Mouse (Mus musculus) stomach, embryonic 16.5 days (tissue): ENCODE results near the gene Maml3. TPM values are rescaled to one million over a fixed set of nuclear protein-coding genes. Genes with fewer than 3 reads are reported as not detected.
A peak's percentile ranks its signal among the peaks of the same experiment; 100 is the strongest.

Experiments
- ATAC-seq: fragments of 200-750 bp; cut with Nextera tagmentation; 2 replicates; pipeline ENCODE4 v1.8.0; 2017; ENCODE audit warnings: moderate number of reproducible peaks, moderate TSS enrichment; ENCODE audit not compliant: insufficient read depth, low FRiP score
- H3K27ac ChIP-seq: fragments of 300-500 bp; sonication (generic); 2 replicates; pipeline ENCODE4 v1.5.1; 2014; ENCODE audit warnings: low read length
- H3K27me3 ChIP-seq: fragments of 300-500 bp; sonication (generic); 2 replicates; pipeline ENCODE4 v1.6.1; 2014; ENCODE audit warnings: low read length, control low read depth, mixed read lengths; ENCODE audit not compliant: control insufficient read depth, insufficient read depth
- H3K36me3 ChIP-seq: fragments of 300-500 bp; sonication (generic); 2 replicates; pipeline ENCODE4 v1.6.1; 2014; ENCODE audit warnings: low read length; ENCODE audit not compliant: control insufficient read depth, insufficient read depth
- H3K4me1 ChIP-seq: fragments of 300-500 bp; sonication (generic); 2 replicates; pipeline ENCODE4 v1.6.1; 2014; ENCODE audit warnings: low read length, control low read depth, mixed read lengths; ENCODE audit not compliant: control insufficient read depth, insufficient read depth
- H3K4me2 ChIP-seq: fragments of 300-500 bp; sonication (generic); 2 replicates; pipeline ENCODE4 v1.6.1; 2014; ENCODE audit warnings: low read depth, low read length, mixed read lengths
- H3K4me3 ChIP-seq: fragments of 300-500 bp; sonication (generic); replicated peaks from 2 replicates; pipeline ENCODE4 v1.5.1; 2014; ENCODE audit warnings: mild to moderate bottlenecking, low read length
- H3K9ac ChIP-seq: fragments of 300-500 bp; sonication (generic); 2 replicates; pipeline ENCODE4 v1.6.1; 2014; ENCODE audit warnings: low read length
- H3K9me3 ChIP-seq: fragments of 300-500 bp; sonication (generic); replicated peaks from 2 replicates; pipeline ENCODE4 v1.6.1; 2016; ENCODE audit warnings: low read length, control low read depth; ENCODE audit not compliant: control insufficient read depth
- WGBS: fragments of 180-500 bp; shearing (Covaris S2); extraction: QIAGEN DNeasy Blood & Tissue Kit; methylation state at CpG from one replicate; pipeline ENCODE4 v1.1.7; 2014; 5-methylcytosine and 5-hydroxymethylcytosine counted together
- polyA plus RNA-seq: library from polyadenylated mRNA; unstranded; fragments of >200 nt; fragmentation: Nextera tagmentation; extraction: Ambion mirVana; gene quantifications from 2 replicates; pipeline ENCODE4 v1.2.1, GENCODE M21; 2015

Gene Maml3
- polyA plus RNA-seq, 1 experiment from 2014 or later, result 5.0 TPM

- no peak overlapping the region for H3K4me3 ChIP-seq
- H3K27me3 ChIP-seq, result no peaks in the 10 kb centered on the region
- no peak overlapping the region for H3K27ac ChIP-seq
- no peak overlapping the region for H3K4me2 ChIP-seq
- no peak for ATAC-seq
- no peaks in the 10 kb centered on the region for H3K36me3 ChIP-seq
- no peaks in the 10 kb centered on the region for H3K9me3 ChIP-seq
- H3K4me1 ChIP-seq, result peaks cover 13% of the 10 kb centered on the region
- H3K9ac ChIP-seq, result no peak overlapping the region
- 44% methylated on average over 8 of the region's 8 CpGs for whole genome bisulfite sequencing
Measured at GRCm38 (mm10) chr3:51727968-51728367, 376.9 kb downstream of the Maml3 start.

GRCm38 (mm10) chr3:51727487-51727886, 377.4 kb downstream of the Maml3 start:
- H3K9ac ChIP-seq, result no peak overlapping the region
- no peaks in the 10 kb centered on the region for H3K27me3 ChIP-seq
- no peak overlapping the region for H3K4me2 ChIP-seq
- H3K36me3 ChIP-seq, result no peaks in the 10 kb centered on the region
- 56% methylated on average over 3 of the region's 3 CpGs for WGBS
- H3K27ac ChIP-seq, result peak overlapping the region; percentile 11; the same call in 1 of the 2 replicates
- no peak for ATAC-seq
- peaks cover 13% of the 10 kb centered on the region for H3K4me1 ChIP-seq
- no peak overlapping the region for H3K4me3 ChIP-seq
- no peaks in the 10 kb centered on the region for H3K9me3 ChIP-seq

- 81% methylated on average over 6 of the region's 6 CpGs for WGBS
- Histone ChIP-seq H3K4me3 (no peak overlapping the region), H3K36me3 (no peaks in the 10 kb centered on the region), H3K9ac (no peak overlapping the region), H3K4me1 (peaks cover 13% of the 10 kb centered on the region), H3K27ac (no peak overlapping the region), H3K27me3 (no peaks in the 10 kb centered on the region), H3K4me2 (no peak overlapping the region), H3K9me3 (no peaks in the 10 kb centered on the region)
- no peak for ATAC-seq
Measured at GRCm38 (mm10) chr3:51726257-51726656, 378.6 kb downstream of the Maml3 start.

GRCm38 (mm10) chr3:51719982-51720381, 384.9 kb downstream of the Maml3 start:
- Histone ChIP-seq H3K27ac (no peak overlapping the region), H3K4me1 (0 out of 2 replicates have a peak, but pooled peaks cover 4% of the 10 kb centered on the region), H3K4me3 (no peak overlapping the region), H3K9me3 (no peaks in the 10 kb centered on the region), H3K4me2 (no peak overlapping the region), H3K9ac (no peak overlapping the region), H3K36me3 (no peaks in the 10 kb centered on the region), H3K27me3 (no peaks in the 10 kb centered on the region)
- no peak for ATAC-seq
- WGBS, result 42% methylated on average over 1 of the region's 1 CpGs

GRCm38 (mm10) chr3:51719373-51719772, 385.5 kb downstream of the Maml3 start:
- WGBS, result 67% methylated on average over 3 of the region's 3 CpGs
- Histone ChIP-seq H3K4me3 (no peak overlapping the region), H3K9ac (no peak overlapping the region), H3K4me1 (0 out of 2 replicates have a peak, but pooled peaks cover 4% of the 10 kb centered on the region), H3K36me3 (no peaks in the 10 kb centered on the region), H3K27ac (no peak overlapping the region), H3K4me2 (no peak overlapping the region), H3K27me3 (no peaks in the 10 kb centered on the region), H3K9me3 (no peaks in the 10 kb centered on the region)
- no peak for ATAC-seq

- Histone ChIP-seq H3K9ac (no peak overlapping the region), H3K36me3 (no peaks in the 10 kb centered on the region), H3K9me3 (no peaks in the 10 kb centered on the region), H3K4me3 (no peak overlapping the region), H3K27me3 (no peaks in the 10 kb centered on the region), H3K4me1 (peaks cover 8% of the 10 kb centered on the region; the same call in 1 of the 2 replicates), H3K4me2 (no peak overlapping the region), H3K27ac (no peak overlapping the region)
- ATAC-seq, result no peak
- WGBS, result 62% methylated on average over 4 of the region's 4 CpGs
Measured at GRCm38 (mm10) chr3:51717909-51718308, 387.0 kb downstream of the Maml3 start.

GRCm38 (mm10) chr3:51717455-51717854, 387.4 kb downstream of the Maml3 start:
- peaks cover 9% of the 10 kb centered on the region; the same call in 1 of the 2 replicates for H3K4me1 ChIP-seq
- no peak for ATAC-seq
- no peak overlapping the region for H3K9ac ChIP-seq
- 58% methylated on average over 3 of the region's 3 CpGs for WGBS
- H3K27ac ChIP-seq, result no peak overlapping the region
- H3K27me3 ChIP-seq, result no peaks in the 10 kb centered on the region
- H3K4me2 ChIP-seq, result no peak overlapping the region
- H3K9me3 ChIP-seq, result no peaks in the 10 kb centered on the region
- no peak overlapping the region for H3K4me3 ChIP-seq
- H3K36me3 ChIP-seq, result no peaks in the 10 kb centered on the region

GRCm38 (mm10) chr3:51714469-51714868, 390.4 kb downstream of the Maml3 start:
- Histone ChIP-seq H3K36me3 (no peaks in the 10 kb centered on the region), H3K4me3 (no peak overlapping the region), H3K4me1 (peaks cover 10% of the 10 kb centered on the region; the same call in 1 of the 2 replicates), H3K9me3 (no peaks in the 10 kb centered on the region), H3K27ac (no peak overlapping the region), H3K9ac (0 out of 2 replicates have a peak overlapping the region, but pooled peaks have one; percentile 8), H3K27me3 (no peaks in the 10 kb centered on the region), H3K4me2 (no peak overlapping the region)
- no peak for ATAC-seq
- 77% methylated on average over 5 of the region's 5 CpGs for WGBS

- 27% methylated on average over 8 of the region's 8 CpGs for WGBS
Measured at GRCm38 (mm10) chr3:51713233-51713632, 391.6 kb downstream of the Maml3 start.

More at GRCm38 (mm10) chr3:51713233-51713632, 391.6 kb downstream of the Maml3 start:
- no peak overlapping the region for H3K4me3 ChIP-seq
- no peak overlapping the region; the same call in 1 of the 2 replicates for H3K27ac ChIP-seq
- H3K4me1 ChIP-seq, result peaks cover 11% of the 10 kb centered on the region
- 0 out of 2 replicates have a peak overlapping the region, but pooled peaks have one; percentile 34 for H3K9ac ChIP-seq
- ATAC-seq, result no peak
- H3K9me3 ChIP-seq, result no peaks in the 10 kb centered on the region
- no peaks in the 10 kb centered on the region for H3K36me3 ChIP-seq
- no peaks in the 10 kb centered on the region for H3K27me3 ChIP-seq
- no peak overlapping the region for H3K4me2 ChIP-seq
